16 mouse cellular contexts compared by ENCODE assay signal in the genomic region with DNA sequence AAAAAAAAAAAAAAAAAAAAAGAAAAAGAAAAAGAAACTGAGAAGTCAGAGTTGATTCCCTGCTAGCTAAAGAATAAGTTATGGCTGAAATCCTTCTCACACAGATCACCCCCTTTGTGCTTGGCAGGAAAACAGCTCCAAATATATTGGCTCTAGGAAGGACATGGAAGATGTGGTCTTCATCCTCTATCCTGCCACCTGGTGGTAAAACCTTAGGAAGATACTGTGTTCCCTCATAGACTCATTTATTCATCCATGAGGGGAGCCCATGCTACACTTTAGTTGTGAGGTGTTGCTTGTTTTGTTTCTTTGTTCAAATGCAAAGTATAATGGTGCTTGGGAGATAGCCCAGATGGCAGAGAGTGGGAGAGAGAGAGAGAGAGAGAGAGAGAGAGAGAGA.
DNase-seq lines count a peak whose midpoint lies in the region; ATAC-seq and TF ChIP-seq lines count a peak whose summit lies in the region.
"Had no signal": no experiment of that assay in that cellular context is flagged by ENCODE, and none has a peak within 500 bp of the region (broad histone marks: within the 10 kb centered on the region; RNA-seq: fewer than 3 reads in every experiment).

No protein-coding gene starts in this region.

- H3K27ac ChIP-seq in ES-E14 (ENCODE audit: insufficient read depth, low read depth, low read length, poor library complexity, severe bottlenecking), result no peak overlapping the region
- H3K27ac ChIP-seq in forebrain, embryonic 10.5 days, result no peak overlapping the region
- H3K27ac ChIP-seq: embryonic facial prominence, embryonic 12.5 days; forebrain, embryonic 15.5 days; heart, embryonic 15.5 days; liver, embryonic 12.5 days; neural tube, embryonic 13.5 days had no signal

- H3K9ac ChIP-seq in ES-E14 (ENCODE audit: insufficient read depth, low read depth, low read length, poor library complexity, severe bottlenecking), result no peak overlapping the region
- H3K9ac ChIP-seq: embryonic facial prominence, embryonic 12.5 days; forebrain, embryonic 15.5 days; heart, embryonic 15.5 days; liver, embryonic 12.5 days; neural tube, embryonic 13.5 days had no signal

- H3K27me3 ChIP-seq in forebrain, embryonic 10.5 days (ENCODE audit: poor library complexity, severe bottlenecking), result no peaks in the 10 kb centered on the region
- H3K27me3 ChIP-seq: CH12.LX; embryonic facial prominence, embryonic 12.5 days; forebrain, embryonic 15.5 days; heart, embryonic 15.5 days; liver, embryonic 12.5 days; neural tube, embryonic 13.5 days had no signal

- no peaks in the 10 kb centered on the region for H3K4me1 ChIP-seq in ES-E14 (ENCODE audit: control insufficient read depth in 2 of 2, insufficient read depth in 2 of 2, low read length in 2 of 2, poor library complexity in 1 of 2)
- no peaks in the 10 kb centered on the region for H3K4me1 ChIP-seq in forebrain, embryonic 10.5 days
- H3K4me1 ChIP-seq: embryonic facial prominence, embryonic 12.5 days; forebrain, embryonic 15.5 days; heart, embryonic 15.5 days; liver, embryonic 12.5 days; neural tube, embryonic 13.5 days had no signal

- no peaks in the 10 kb centered on the region for H3K9me3 ChIP-seq in ES-E14 (ENCODE audit: control insufficient read depth, insufficient read depth, low read depth, low read length)
- H3K9me3 ChIP-seq in forebrain, embryonic 10.5 days, result no peaks in the 10 kb centered on the region
- H3K9me3 ChIP-seq: embryonic facial prominence, embryonic 12.5 days; forebrain, embryonic 15.5 days; heart, embryonic 15.5 days; liver, embryonic 12.5 days; neural tube, embryonic 13.5 days had no signal

- no peaks in the 10 kb centered on the region for H3K36me3 ChIP-seq in ES-E14 (ENCODE audit: control insufficient read depth, insufficient read depth, low read length, poor library complexity, severe bottlenecking)
- H3K36me3 ChIP-seq in forebrain, embryonic 10.5 days (replicated peaks), result no peaks in the 10 kb centered on the region
- H3K36me3 ChIP-seq: embryonic facial prominence, embryonic 12.5 days; forebrain, embryonic 15.5 days; heart, embryonic 15.5 days; liver, embryonic 12.5 days; neural tube, embryonic 13.5 days had no signal

- no peak overlapping the region for H3K4me3 ChIP-seq in ES-E14 (ENCODE audit: insufficient read depth in 1 of 2, low read depth in 1 of 2, low read length in 2 of 2, poor library complexity in 1 of 2, severe bottlenecking in 1 of 2)
- no peak overlapping the region for H3K4me3 ChIP-seq in forebrain, embryonic 10.5 days
- H3K4me3 ChIP-seq: embryonic facial prominence, embryonic 12.5 days; forebrain, embryonic 15.5 days; heart, embryonic 15.5 days; liver, embryonic 12.5 days; neural tube, embryonic 13.5 days had no signal

- peak; percentile 92 for ATAC-seq in frontal cortex, adult (ENCODE audit: low TSS enrichment)
- ATAC-seq: forebrain, embryonic 15.5 days; liver, embryonic 12.5 days; midbrain, embryonic 16.5 days had no signal

- in situ Hi-C loops in ES-E14 (cut with MboI; ENCODE audit: low sequenced_read_pairs in 2 of 2, unreplicated experiment in 2 of 2), result no loop called here

- no peak for DNase-seq in frontal cortex, postnatal 10 days (ENCODE audit: low spot score in 2 of 2)
- peak; percentile 8 for DNase-seq in layer of hippocampus, adult 9-10 months (ENCODE audit: low spot score)
- DNase-seq in layer of hippocampus, postnatal 36 days, result no peak
- DNase-seq in ES-E14 (ENCODE audit: low read depth, low spot score) (peak; percentile 26), ZHBTc4 (ENCODE audit: low read depth, low spot score) (peak; percentile 16)
- DNase-seq in forebrain, embryonic 10.5 days (ENCODE audit: extremely low spot score, low spot score), result no peak
- DNase-seq: gastrocnemius, postnatal 25 days; thymus, adult 18-20 months had no signal

TF ChIP-seq in ES-E14, 5 proteins besides CTCF, POLR2A, EP300 and RAD21:
- TF ChIP-seq MAFK (IDR thresholded peaks at IDR 0.05; ENCODE audit: insufficient read depth, low read depth, low read length), result no peak
- 0 out of 2 replicates have a peak, but pooled peaks have one; percentile 37 for TF ChIP-seq ZNF384 (IDR thresholded peaks at IDR 0.05; ENCODE audit: low read depth, low read length)

Comparison
In these comparisons a context has a peak if more than half of its experiments do, and no peak if none do; other contexts are left out.
1. DNase-seq: peak in layer of hippocampus, adult 9-10 months (single experiment), ES-E14 (single experiment) and ZHBTc4 (single experiment); none in frontal cortex, postnatal 10 days (0 of 2), layer of hippocampus, postnatal 36 days (0 of 2) and forebrain, embryonic 10.5 days (single experiment).